Mouse (Mus musculus): Measurements from ENCODE around the gene Alox12.

GRCm38 (mm10) chr11:70210681-70211080 lies 44.5 kb downstream of the Alox12 start:
- TF ChIP-seq CTCF (IDR thresholded peaks at IDR 0.05; ENCODE audit: borderline replicate concordance, extremely low read depth, insufficient read depth, insufficient read length) (no peak), POLR2A (IDR thresholded peaks at IDR 0.05; ENCODE audit: borderline replicate concordance, extremely low read depth, insufficient read depth, insufficient read length, poor library complexity, severe bottlenecking) (no peak)

All from brain, embryonic 14.5 days (tissue).